Mouse (Mus musculus) lung, postnatal 25 days (tissue): ENCODE data around the gene Ptrhd1.

Experiments used
- DNase-seq: peaks from one replicate; pipeline ENCODE4 v3.0.0; 2022; ENCODE audit warnings: low spot score

Ptrhd1 gene

DNA sequence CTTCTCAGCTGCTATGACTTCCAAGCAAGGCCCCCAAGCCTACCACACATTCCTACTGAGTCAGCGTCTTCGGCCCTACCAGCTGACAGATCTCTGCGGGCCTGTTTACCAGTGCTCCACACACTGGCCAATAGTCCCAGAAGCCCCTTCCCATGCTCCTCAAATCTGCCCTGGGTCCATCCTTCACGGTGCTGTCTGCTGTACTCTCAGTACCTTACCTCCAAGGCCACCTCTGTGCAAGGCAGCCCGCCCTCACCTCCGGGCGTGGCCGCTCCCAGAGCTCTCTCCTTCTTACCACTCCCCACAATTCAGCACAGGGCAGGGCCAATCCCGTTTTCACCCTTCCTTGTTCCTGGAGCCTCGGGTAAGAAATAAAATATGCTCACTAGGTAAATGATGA, 11.9 kb downstream of the Ptrhd1 start:
- DNase-seq = no peak

DNA sequence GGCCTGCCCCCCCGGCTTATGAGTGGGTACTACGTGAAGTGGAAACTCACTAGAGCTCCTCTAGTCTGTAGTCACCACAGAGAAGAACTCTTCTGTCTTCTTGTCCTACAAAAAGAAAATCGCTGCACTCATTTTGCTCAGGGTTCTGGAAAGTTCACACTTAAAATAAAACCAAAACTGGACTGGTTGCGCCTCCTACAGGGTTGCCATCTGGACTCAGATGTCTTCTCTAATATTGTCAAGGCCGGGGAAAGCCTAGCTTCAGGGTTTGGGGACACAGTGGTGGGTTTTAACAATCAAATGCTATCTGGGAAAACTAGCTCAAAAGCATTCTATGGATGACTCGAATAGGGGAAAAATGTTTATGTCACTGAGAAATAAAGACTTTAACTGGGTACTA, 16.0 kb downstream of the Ptrhd1 start:
- DNase-seq = no peak

DNA sequence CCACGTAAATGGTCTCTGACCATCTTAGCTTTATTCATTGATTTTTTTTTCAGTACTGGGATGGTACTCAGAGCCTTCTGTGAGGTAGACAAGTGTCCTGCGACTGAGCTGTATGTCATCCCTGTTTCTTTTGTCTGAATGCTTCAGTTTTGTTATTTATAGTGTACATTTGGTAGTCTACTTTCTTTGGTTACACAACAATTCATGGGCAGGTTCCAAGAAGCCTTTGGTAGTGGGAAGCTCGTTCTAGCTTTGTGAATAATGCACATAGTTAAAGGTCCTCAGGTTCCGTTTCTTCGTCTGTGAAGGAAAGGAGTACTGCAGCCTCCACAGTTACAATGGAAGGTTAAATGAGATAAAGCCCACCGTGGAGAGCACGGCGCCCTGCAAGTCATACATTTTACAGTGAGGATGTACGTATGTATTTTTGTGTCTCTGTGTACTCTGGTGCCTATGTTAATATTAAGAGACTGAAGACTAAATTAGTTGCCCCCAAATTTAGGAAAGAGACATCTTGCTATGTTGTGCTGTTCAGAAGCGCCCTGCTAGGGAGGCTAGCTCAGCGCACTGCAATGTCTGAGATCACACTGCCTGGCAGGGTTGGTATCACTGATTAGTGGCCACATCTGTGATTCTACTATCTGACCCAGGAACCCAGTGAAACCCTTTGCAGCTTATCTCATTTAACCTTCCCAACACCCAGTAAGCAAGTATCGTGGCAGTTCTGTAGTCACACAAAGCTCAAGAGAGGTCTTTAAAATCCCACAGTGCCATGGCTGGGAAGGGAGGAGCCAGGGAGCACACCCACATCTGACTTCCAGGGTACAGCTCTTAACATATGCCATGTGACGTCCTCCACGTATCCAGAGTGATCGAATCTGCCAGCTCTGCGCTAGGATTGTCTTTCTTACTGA, 19.2 kb downstream of the Ptrhd1 start:
- DNase-seq = no peak

DNA sequence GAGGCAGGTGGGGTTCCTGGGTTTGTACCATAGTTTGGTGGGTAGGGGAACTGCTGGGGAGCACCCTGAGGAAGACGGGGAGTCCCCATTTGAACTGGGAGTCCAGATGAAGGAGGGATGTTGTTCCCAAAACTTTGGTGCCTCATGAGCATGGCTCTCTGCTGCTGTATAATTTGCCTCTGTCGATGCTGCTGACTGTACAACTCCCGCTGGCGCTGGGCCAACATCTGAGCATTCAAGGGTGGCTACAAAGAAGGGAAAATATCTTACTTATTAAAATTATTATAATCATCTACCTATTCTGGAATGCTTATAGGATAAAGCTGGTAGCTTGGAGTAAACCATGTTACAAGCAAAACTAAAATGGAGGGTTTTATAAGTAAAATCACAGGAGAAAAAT, 33.9 kb downstream of the Ptrhd1 start:
- no peak for DNase-seq

DNA sequence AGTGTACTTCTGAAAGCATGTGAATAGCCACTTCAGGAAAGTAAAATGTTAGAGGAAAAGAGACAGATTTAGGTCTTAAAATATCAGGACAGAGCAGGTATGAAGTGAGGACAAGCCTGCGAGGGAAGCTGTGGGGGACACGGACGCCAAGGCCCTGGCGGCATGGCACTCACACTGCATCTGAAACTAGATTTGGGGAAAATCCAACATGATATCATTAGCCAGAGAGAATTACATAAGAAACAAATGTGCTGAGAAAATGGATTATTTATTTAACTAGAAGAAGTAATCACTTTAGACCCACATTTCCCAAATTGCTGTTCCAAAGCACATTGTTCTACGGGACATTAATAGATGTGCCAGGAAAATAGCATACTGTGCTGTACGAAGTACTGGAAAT, 37.3 kb downstream of the Ptrhd1 start:
- DNase-seq = no peak

DNA sequence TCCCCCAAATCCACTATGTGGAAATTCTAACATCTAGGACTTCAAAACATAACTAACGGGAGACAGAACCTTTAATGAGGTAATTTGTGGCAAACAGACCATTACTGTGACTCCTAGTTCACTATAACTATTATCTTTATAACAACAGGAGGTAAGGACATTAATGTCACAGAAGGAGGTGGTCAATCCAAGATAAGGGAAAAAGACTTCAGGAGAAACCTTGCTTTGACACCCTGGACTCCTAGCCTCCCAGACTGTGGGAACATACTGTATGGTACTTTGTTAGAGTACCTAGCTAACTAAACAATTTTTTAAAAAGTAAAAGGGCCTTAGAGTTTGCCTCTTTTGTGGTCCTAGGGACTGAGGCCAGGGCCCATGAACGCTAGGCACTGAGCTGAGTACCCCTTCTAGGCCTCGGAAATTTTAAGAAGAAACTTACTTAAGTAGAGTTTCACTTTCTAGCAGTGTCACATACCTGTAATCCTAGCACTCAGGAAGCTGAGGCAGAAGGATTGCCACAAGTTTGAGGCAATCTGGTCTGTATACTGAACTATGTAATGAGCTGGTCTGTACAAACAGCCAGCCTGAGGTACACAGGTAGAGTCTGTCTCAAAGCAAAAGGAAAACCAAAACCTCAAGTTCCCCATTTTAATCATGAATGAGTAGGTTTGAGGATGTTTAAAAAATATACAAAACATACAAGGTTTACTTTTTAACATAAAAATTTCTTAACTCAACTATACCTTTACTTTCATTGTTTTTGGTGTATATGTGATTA, 45.3 kb downstream of the Ptrhd1 start:
- no peak for DNase-seq

DNA sequence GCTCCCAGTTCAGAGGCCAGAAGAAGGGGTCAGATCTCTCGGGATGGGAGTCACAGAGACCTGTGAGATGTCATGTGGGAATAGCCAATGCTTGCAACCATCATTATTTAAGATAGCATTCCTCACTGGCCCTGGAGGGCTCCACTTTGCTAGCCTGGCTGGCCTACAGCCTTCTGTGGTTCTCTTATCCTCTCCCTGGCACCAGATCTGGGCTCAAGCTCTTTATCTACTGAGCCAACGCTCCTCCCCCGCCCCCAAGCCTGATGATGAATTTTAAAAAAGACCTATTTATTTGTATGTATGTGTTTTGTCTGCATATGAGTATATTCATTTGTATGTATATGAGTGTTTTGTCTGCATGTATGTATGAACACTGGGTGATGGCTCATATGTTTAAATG, 46.1 kb downstream of the Ptrhd1 start:
- no peak for DNase-seq

DNA sequence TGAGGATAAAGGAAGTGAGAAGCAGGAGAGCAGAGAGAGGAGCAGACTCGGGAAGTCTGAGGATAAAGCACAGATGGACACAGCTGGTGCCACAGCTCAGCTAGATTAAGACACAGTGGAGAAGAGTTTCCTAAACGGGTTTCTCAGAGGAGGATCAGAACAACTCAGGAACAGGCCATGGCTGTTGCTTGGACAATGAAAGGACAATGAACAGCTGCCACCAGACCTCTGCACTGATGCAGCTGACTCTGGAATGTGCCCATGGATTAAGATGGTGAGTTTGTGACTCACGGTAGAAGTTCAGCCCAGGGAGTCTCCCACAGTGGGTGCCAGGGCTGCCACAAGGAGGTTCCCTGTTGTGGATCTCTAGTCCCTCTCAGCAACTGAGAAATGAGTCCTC, 51.4 kb downstream of the Ptrhd1 start:
- DNase-seq = peak; percentile 28
